Mouse (Mus musculus) liver, embryonic 14.5 days (tissue): ENCODE measurements at regions not wholly inside any gene's neighbourhood (a gene's known extent, or its start where the extent isn't known, plus 50 kb on each side); places are given as distances from the start of the nearest gene placed in this dataset.

Experiments used
- CTCF ChIP-seq: IDR thresholded peaks from 2 replicates; pipeline ENCODE4 v1.5.1; 2016; ENCODE audit warnings: antibody characterized with exemption, low read depth, control low read depth
- EP300 ChIP-seq: IDR thresholded peaks from 2 replicates; pipeline ENCODE4 v1.6.1; 2016; ENCODE audit warnings: antibody characterized with exemption, low read depth

DNA sequence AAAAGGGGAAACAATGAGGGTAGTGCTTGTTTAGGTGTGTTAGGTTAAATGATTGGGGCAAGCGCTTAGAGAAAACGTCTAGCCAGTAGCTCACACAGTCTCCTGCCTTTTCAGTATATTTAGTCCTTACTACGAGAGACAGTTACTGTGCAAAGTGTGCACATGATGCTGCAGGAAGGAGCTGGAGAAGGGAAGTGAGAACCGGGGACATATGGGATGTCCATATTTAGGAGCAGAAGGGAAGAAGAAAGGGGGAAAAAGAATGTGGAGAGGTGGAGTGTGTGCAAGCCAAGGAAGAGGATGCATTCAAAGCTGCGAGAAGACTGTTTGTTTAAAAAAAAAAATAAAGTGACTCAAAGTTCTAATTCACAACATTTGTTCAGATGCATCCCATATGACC, 227.8 kb upstream of the Sash1 start:
- no peak for TF ChIP-seq CTCF
- TF ChIP-seq EP300 = no peak
